Mouse (Mus musculus): ENCODE results near the gene Mia2.

Mia2 gene

GRCm38 (mm10) chr12:59162797-59163196 is 67.2 kb downstream of the Mia2 start:
- peak; percentile 20 for DNase-seq (ENCODE audit: low read depth, low spot score)

GRCm38 (mm10) chr12:59164522-59164921 is 68.9 kb downstream of the Mia2 start:
- DNase-seq (ENCODE audit: low read depth, low spot score): no peak

GRCm38 (mm10) chr12:59166557-59166956 is 71.0 kb downstream of the Mia2 start:
- DNase-seq (ENCODE audit: low read depth, low spot score): no peak

- peak; percentile 67 for DNase-seq (ENCODE audit: low read depth, low spot score)
These were observed 74.3 kb downstream of the Mia2 start for GRCm38 (mm10) chr12:59169935-59170334.

GRCm38 (mm10) chr12:59177814-59178213 is 82.2 kb downstream of the Mia2 start:
- no peak for DNase-seq (ENCODE audit: low read depth, low spot score)

- DNase-seq (ENCODE audit: low read depth, low spot score): peak; percentile 15
These were observed 92.6 kb downstream of the Mia2 start for GRCm38 (mm10) chr12:59188086-59188682.

GRCm38 (mm10) chr12:59193637-59194036 is 98.0 kb downstream of the Mia2 start:
- no peak for DNase-seq (ENCODE audit: low read depth, low spot score)

- no peak for DNase-seq (ENCODE audit: low read depth, low spot score)
These were observed 98.9 kb downstream of the Mia2 start for GRCm38 (mm10) chr12:59194341-59195003.

- no peak for DNase-seq (ENCODE audit: low read depth, low spot score)
These were observed 99.5 kb downstream of the Mia2 start for GRCm38 (mm10) chr12:59195065-59195464.

- DNase-seq (ENCODE audit: low read depth, low spot score): no peak
These were observed 100.3 kb downstream of the Mia2 start for GRCm38 (mm10) chr12:59195941-59196340.

GRCm38 (mm10) chr12:59198750-59199149 is 103.2 kb downstream of the Mia2 start:
- no peak for DNase-seq (ENCODE audit: low read depth, low spot score)

GRCm38 (mm10) chr12:59199361-59199760 is 103.8 kb downstream of the Mia2 start:
- no peak for DNase-seq (ENCODE audit: low read depth, low spot score)

- no peak for DNase-seq (ENCODE audit: low read depth, low spot score)
These were observed 110.0 kb downstream of the Mia2 start for GRCm38 (mm10) chr12:59205571-59205970.

GRCm38 (mm10) chr12:59206208-59206999 is 110.8 kb downstream of the Mia2 start:
- peak; percentile 55 for DNase-seq (ENCODE audit: low read depth, low spot score)

- DNase-seq (ENCODE audit: low read depth, low spot score): peak; percentile 76
These were observed 111.4 kb downstream of the Mia2 start for GRCm38 (mm10) chr12:59207000-59207390.

- no peak for DNase-seq (ENCODE audit: low read depth, low spot score)
These were observed 112.2 kb downstream of the Mia2 start for GRCm38 (mm10) chr12:59207814-59208213.

- peak; percentile 64 for DNase-seq (ENCODE audit: low read depth, low spot score)
These were observed 120.6 kb downstream of the Mia2 start for GRCm38 (mm10) chr12:59216176-59216575.

GRCm38 (mm10) chr12:59216676-59217266 is 121.2 kb downstream of the Mia2 start:
- DNase-seq (ENCODE audit: low read depth, low spot score): peak; percentile 38

- peak; percentile 20 for DNase-seq (ENCODE audit: low read depth, low spot score)
These were observed 121.7 kb downstream of the Mia2 start for GRCm38 (mm10) chr12:59217331-59217730.

GRCm38 (mm10) chr12:59218640-59219321 is 123.2 kb downstream of the Mia2 start:
- peak; percentile 65 for DNase-seq (ENCODE audit: low read depth, low spot score)

All from CD4-positive helper T cell, adult 2 months (primary cell).